Mouse (Mus musculus): ENCODE data around the gene Krt80. TPM values are rescaled to one million over a fixed set of nuclear protein-coding genes. Genes with fewer than 3 reads are reported as not detected.

Krt80 gene
- total RNA-seq, 2 experiments from 2014 or later, result 1.4 to 2.0 TPM

- DNase-seq, result peak; percentile 55 to 72
These were observed 4.9 kb upstream of the Krt80 start for GRCm38 (mm10) chr15:101374879-101375278.

GRCm38 (mm10) chr15:101373286-101373898, 3.4 kb upstream of the Krt80 start:
- no peak for DNase-seq

GRCm38 (mm10) chr15:101372131-101372977, 2.4 kb upstream of the Krt80 start:
- DNase-seq, result peak in 1 of 2 experiments; percentile 59

- DNase-seq, result no peak
These were observed 1.4 kb upstream of the Krt80 start for GRCm38 (mm10) chr15:101371141-101371985.

GRCm38 (mm10) chr15:101369382-101370100, 421 bp downstream of the Krt80 start:
- peak; percentile 72 to 75 for DNase-seq

- no peak for DNase-seq
These were observed 1.2 kb downstream of the Krt80 start for GRCm38 (mm10) chr15:101368502-101369381.

- DNase-seq, result no peak
These were observed 1.9 kb downstream of the Krt80 start for GRCm38 (mm10) chr15:101368015-101368414.

GRCm38 (mm10) chr15:101367497-101367896, 2.5 kb downstream of the Krt80 start:
- no peak for DNase-seq

- DNase-seq, result no peak
These were observed 3.0 kb downstream of the Krt80 start for GRCm38 (mm10) chr15:101366926-101367325.

GRCm38 (mm10) chr15:101366482-101366881, 3.5 kb downstream of the Krt80 start:
- DNase-seq, result no peak

GRCm38 (mm10) chr15:101365721-101366120, 4.2 kb downstream of the Krt80 start:
- DNase-seq, result no peak

- no peak for DNase-seq
These were observed 4.9 kb downstream of the Krt80 start for GRCm38 (mm10) chr15:101364891-101365671.

- DNase-seq, result no peak
These were observed 5.5 kb downstream of the Krt80 start for GRCm38 (mm10) chr15:101364425-101364824.

GRCm38 (mm10) chr15:101363933-101364332, 6.0 kb downstream of the Krt80 start:
- no peak for DNase-seq

- no peak for DNase-seq
These were observed 7.5 kb downstream of the Krt80 start for GRCm38 (mm10) chr15:101362393-101363010.

- DNase-seq, result no peak
These were observed 14.6 kb downstream of the Krt80 start for GRCm38 (mm10) chr15:101355382-101355786.

GRCm38 (mm10) chr15:101352706-101353465, 17.1 kb downstream of the Krt80 start:
- no peak for DNase-seq

- DNase-seq, result no peak
These were observed 17.9 kb downstream of the Krt80 start for GRCm38 (mm10) chr15:101352047-101352446.
